Mouse (Mus musculus): ENCODE results near the gene Jph2. TPM values are rescaled to one million over a fixed set of nuclear protein-coding genes. Genes with fewer than 3 reads are reported as not detected.
"Not testable (repeated sequence)": the region's sequence is repeated elsewhere in the genome, so short reads cannot be mapped to it uniquely, and the experiment has no call there.

Jph2 gene
- polyA plus RNA-seq, 1 experiment from 2014 or later = 0.52 TPM

DNA sequence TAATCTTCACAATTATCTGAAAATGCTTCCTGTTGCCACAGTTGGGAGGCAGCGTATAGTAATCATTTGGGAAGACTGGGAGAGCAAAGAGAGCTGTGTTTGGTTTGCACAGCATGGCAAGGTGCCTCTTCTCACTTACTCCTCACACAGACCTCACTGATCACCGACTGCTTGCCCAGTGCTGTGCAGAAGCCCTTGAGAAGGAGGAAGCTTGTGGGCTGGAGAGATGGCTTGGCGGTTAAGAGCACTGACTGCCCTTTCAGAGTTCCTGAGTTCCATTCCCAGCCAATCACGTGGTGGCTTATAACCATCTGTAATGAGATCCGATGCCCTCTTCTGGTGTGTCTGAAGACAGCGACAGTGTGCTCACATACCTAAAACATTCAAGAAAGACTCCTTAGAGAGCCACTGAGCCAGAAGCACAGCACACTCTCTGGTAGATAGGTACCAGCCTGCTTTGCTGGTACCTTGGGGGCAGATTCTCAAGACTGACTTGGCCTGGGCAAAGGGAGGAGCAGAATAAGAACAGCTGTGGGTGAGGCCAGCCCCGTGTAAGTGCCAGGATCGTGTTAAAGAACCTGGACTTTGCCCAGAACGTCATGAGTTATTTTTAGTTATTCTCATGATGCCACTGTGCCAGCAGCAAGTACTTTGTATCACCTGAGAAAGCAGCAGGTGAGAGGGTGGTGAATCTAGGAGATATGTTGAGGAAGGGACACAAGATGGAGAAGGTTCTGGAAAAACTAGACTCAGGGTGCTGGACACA lies 25.3 kb upstream of the Jph2 start:
- Histone ChIP-seq H3K27ac (replicated peaks) (no peak overlapping the region), H3K4me1 (peaks cover 22% of the 10 kb centered on the region), H3K36me3 (replicated peaks) (peaks cover 7% of the 10 kb centered on the region; the same call in 1 of the 2 replicates), H3K27me3 (replicated peaks; ENCODE audit: low read depth, poor library complexity, severe bottlenecking) (no peaks in the 10 kb centered on the region), H3K4me3 (no peak overlapping the region), H3K9me3 (no peaks in the 10 kb centered on the region)
- no peak for DNase-seq (ENCODE audit: low spot score)
- 81% methylated on average over 9 of the region's 9 CpGs for WGBS

DNA sequence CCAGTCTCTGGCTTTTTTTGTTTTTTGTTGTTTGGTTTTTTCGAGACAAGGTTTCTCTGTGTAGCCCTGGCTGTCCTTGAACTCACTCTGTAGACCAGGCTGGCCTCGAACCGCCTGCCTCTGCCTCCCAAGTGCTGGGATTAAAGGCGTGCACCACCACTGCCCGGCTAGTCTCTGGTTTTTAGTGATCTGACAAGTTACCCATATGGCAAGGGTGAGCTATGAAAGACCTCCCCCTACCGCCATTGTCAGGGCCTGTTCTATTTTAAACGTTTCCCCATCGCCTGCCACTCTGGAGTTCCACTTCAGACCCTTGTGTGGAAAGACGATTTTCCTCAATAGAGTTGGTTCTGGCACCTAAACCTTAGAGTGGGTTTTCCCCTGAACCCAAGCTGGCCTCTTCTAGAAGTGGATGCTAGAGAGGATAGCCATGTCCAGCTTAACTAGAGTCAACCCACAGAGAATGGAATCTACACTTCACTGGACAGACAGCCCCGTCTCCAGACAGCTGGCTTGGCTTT lies 22.6 kb upstream of the Jph2 start:
- Histone ChIP-seq H3K9me3 (no peaks in the 10 kb centered on the region), H3K27me3 (replicated peaks; ENCODE audit: low read depth, poor library complexity, severe bottlenecking) (no peaks in the 10 kb centered on the region), H3K27ac (replicated peaks) (peak overlapping the region; percentile 90), H3K4me3 (peak overlapping the region; percentile 98), H3K4me1 (peaks cover 29% of the 10 kb centered on the region), H3K36me3 (replicated peaks) (peaks cover 9% of the 10 kb centered on the region; the same call in 1 of the 2 replicates)
- 43% methylated on average over 10 of the region's 10 CpGs for WGBS
- DNase-seq (ENCODE audit: low spot score) = no peak

DNA sequence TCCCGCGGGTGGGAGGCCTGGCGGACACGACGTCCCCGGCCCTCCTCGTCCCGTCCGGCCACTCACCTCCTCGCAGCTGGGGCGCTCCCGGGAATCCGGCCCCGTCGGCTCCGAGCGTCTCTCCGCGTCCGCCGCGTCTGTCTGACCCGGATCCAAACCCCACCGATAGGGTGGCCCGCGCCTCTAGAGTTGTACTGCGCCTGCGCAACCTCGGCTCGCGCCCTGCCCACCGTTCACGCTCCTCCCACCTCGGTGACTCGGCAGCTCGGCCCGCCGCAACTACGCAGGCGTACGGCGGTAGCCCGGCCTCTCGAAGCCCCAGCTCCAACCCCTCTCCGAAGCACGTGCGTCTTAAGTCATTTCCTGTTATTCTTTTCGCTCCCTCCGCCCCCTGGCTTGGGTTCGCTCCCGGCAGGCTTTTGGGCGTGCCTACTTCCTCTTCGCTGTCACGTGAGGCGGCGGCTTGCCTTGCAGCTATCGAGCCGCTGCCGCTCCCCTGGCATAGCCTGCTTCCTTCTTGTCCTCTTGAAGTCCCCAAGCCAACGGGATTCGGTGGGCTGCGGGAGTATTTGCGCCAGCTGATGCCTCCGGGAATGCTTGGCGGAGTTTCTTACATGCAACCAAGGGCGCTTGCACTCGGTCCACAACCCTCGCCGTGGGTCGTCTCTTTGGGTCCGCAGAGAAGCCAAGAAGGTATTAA lies 21.7 kb upstream of the Jph2 start:
- under 1% methylated on average over 71 of the region's 71 CpGs for WGBS

GRCm38 (mm10) chr2:163418841-163419345 lies 21.1 kb upstream of the Jph2 start:
- H3K36me3 ChIP-seq (replicated peaks) = peaks cover 23% of the 10 kb centered on the region
- no peaks in the 10 kb centered on the region for H3K9me3 ChIP-seq
- under 1% methylated on average over 50 of the region's 50 CpGs for WGBS
- peak overlapping the region; percentile 98 for H3K4me3 ChIP-seq
- peak overlapping the region; percentile 90 for H3K27ac ChIP-seq (replicated peaks)
- no peak for DNase-seq (ENCODE audit: low spot score)
- H3K27me3 ChIP-seq (replicated peaks; ENCODE audit: low read depth, poor library complexity, severe bottlenecking) = no peaks in the 10 kb centered on the region
- peaks cover 20% of the 10 kb centered on the region for H3K4me1 ChIP-seq

More for the DNA sequence above, 21.7 kb upstream of the Jph2 start:
- H3K9me3 ChIP-seq = no peaks in the 10 kb centered on the region
- peaks cover 26% of the 10 kb centered on the region for H3K4me1 ChIP-seq
- H3K4me3 ChIP-seq = peak overlapping the region; percentile 98
- H3K27me3 ChIP-seq (replicated peaks; ENCODE audit: low read depth, poor library complexity, severe bottlenecking) = no peaks in the 10 kb centered on the region
- peak overlapping the region; percentile 90 for H3K27ac ChIP-seq (replicated peaks)
- peak; percentile 99 for DNase-seq (ENCODE audit: low spot score)
- H3K36me3 ChIP-seq (replicated peaks) = peaks cover 18% of the 10 kb centered on the region

DNA sequence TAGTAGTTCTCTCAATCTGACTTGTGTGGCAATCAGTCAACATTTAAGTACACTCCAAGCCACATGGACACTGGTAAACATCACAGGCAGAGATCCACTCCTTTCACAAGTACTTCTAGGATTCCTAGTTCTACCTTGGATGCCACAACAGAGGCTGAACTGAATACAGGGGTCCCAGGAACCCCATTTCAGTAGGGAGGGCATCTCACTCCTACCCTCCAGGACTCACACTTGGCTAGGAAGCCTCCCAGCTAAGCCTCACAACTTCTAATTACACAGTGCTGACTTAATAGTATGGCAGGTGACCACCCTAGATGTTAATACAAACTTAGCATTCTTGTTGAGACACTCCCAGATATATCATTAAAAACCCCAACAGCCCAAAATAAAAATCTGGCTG lies 20.0 kb upstream of the Jph2 start:
- no peak for DNase-seq (ENCODE audit: low spot score)
- H3K9me3 ChIP-seq = no peaks in the 10 kb centered on the region
- H3K4me1 ChIP-seq = peaks cover 19% of the 10 kb centered on the region
- peak overlapping the region; percentile 98 for H3K4me3 ChIP-seq
- H3K27me3 ChIP-seq (replicated peaks; ENCODE audit: low read depth, poor library complexity, severe bottlenecking) = no peaks in the 10 kb centered on the region
- H3K36me3 ChIP-seq (replicated peaks) = peaks cover 26% of the 10 kb centered on the region
- no peak overlapping the region for H3K27ac ChIP-seq (replicated peaks)

DNA sequence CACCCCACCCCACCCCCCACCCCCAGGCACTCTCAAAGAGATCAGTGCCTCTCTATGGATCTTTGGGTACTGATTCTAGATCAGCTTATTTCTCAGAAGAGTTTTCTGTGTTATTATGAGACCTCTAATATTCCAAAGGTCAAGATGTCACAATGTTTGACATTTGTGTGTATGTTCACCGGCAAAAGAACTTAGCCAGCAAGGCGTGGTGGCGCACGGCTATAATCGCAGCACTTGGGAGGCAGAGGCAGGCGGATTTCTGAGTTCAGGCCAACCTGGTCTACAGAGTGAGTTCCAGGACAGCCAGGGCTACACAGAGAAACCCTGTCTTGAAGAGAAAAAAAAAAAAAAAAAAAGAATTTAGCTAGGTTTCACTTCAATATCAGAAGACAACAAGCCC lies 19.2 kb upstream of the Jph2 start:
- H3K36me3 ChIP-seq (replicated peaks) = peaks cover 33% of the 10 kb centered on the region
- no peaks in the 10 kb centered on the region for H3K27me3 ChIP-seq (replicated peaks; ENCODE audit: low read depth, poor library complexity, severe bottlenecking)
- WGBS = 92% methylated on average over 6 of the region's 6 CpGs
- no peak overlapping the region for H3K27ac ChIP-seq (replicated peaks)
- H3K4me1 ChIP-seq = peaks cover 19% of the 10 kb centered on the region
- no peak overlapping the region for H3K4me3 ChIP-seq
- no peak for DNase-seq (ENCODE audit: low spot score)
- H3K9me3 ChIP-seq = no peaks in the 10 kb centered on the region

- WGBS = 93% methylated on average over 9 of the region's 9 CpGs
- Histone ChIP-seq H3K9me3 (no peaks in the 10 kb centered on the region), H3K4me3 (no peak overlapping the region), H3K27me3 (replicated peaks; ENCODE audit: low read depth, poor library complexity, severe bottlenecking) (no peaks in the 10 kb centered on the region), H3K4me1 (peaks cover 6% of the 10 kb centered on the region), H3K36me3 (replicated peaks) (peaks cover 73% of the 10 kb centered on the region), H3K27ac (replicated peaks) (no peak overlapping the region)
- DNase-seq (ENCODE audit: low spot score) = no peak
Observed at GRCm38 (mm10) chr2:163412846-163413590, 15.2 kb upstream of the Jph2 start.

GRCm38 (mm10) chr2:163412419-163412818 lies 14.6 kb upstream of the Jph2 start:
- no peak for DNase-seq (ENCODE audit: low spot score)

GRCm38 (mm10) chr2:163411840-163412239 lies 14.0 kb upstream of the Jph2 start:
- no peaks in the 10 kb centered on the region for H3K27me3 ChIP-seq (replicated peaks; ENCODE audit: low read depth, poor library complexity, severe bottlenecking)
- no peak for DNase-seq (ENCODE audit: low spot score)
- no peak overlapping the region for H3K27ac ChIP-seq (replicated peaks)
- no peak overlapping the region for H3K4me3 ChIP-seq
- H3K9me3 ChIP-seq = no peaks in the 10 kb centered on the region
- 91% methylated on average over 4 of the region's 4 CpGs for WGBS
- H3K4me1 ChIP-seq = no peaks in the 10 kb centered on the region
- H3K36me3 ChIP-seq (replicated peaks) = peaks cover 85% of the 10 kb centered on the region

More at GRCm38 (mm10) chr2:163412419-163412818, 14.6 kb upstream of the Jph2 start:
- Histone ChIP-seq H3K27me3 (replicated peaks; ENCODE audit: low read depth, poor library complexity, severe bottlenecking) (no peaks in the 10 kb centered on the region), H3K9me3 (no peaks in the 10 kb centered on the region), H3K4me1 (peaks cover under 1% of the 10 kb centered on the region; the same call in 1 of the 2 replicates), H3K4me3 (no peak overlapping the region), H3K27ac (replicated peaks) (no peak overlapping the region), H3K36me3 (replicated peaks) (peaks cover 79% of the 10 kb centered on the region)
- 97% methylated on average over 4 of the region's 4 CpGs for WGBS

DNA sequence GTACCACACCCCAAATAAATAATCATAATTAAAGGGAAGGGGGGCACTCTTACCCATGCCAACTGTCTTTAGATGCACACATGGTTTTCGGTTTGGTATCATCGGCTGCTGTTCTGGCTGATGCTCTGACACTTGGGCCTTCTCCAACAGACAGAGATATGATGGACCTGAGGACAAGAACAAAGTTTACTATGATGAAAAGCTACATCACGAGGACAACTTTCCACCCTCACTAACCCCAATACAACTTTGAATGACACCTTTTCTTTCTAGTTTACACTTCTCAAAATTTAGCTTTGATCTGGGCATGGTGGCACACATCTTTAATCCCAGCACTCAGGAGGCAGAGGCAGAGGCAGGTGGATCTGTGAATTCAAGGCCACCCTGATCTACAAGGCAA lies 13.6 kb upstream of the Jph2 start:
- not testable (repeated sequence) for H3K4me1 ChIP-seq; H3K4me3 ChIP-seq; H3K9me3 ChIP-seq; DNase-seq (ENCODE audit: low spot score); H3K27me3 ChIP-seq (replicated peaks; ENCODE audit: low read depth, poor library complexity, severe bottlenecking); H3K27ac ChIP-seq (replicated peaks)
- peaks cover 87% of the 10 kb centered on the region for H3K36me3 ChIP-seq (replicated peaks)
- 92% methylated on average over 3 of the region's 3 CpGs for WGBS

DNA sequence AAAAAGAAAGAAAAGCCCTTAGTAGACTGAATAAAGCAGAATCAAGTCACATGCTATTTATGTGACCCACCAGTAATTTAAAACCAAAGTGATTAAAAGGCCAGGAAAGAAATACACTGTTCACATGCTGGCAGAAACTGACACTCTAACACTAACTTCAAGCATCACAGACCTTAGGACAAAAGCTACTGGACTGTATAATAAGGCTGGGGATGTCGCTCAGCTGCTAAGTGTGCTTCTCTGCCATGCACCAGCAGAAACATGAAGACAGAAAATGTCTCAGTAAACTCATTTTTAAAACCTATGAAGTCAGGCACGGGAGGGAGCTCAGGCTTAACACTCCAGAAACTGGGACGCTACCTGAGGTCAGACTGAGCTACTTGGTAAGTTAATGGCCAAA lies 12.4 kb upstream of the Jph2 start:
- 94% methylated on average over 3 of the region's 3 CpGs for WGBS
- Histone ChIP-seq H3K27me3 (replicated peaks; ENCODE audit: low read depth, poor library complexity, severe bottlenecking) (no peaks in the 10 kb centered on the region), H3K36me3 (replicated peaks) (peaks cover 87% of the 10 kb centered on the region)

More for the DNA sequence above, 12.4 kb upstream of the Jph2 start:
- Histone ChIP-seq H3K4me1 (no peaks in the 10 kb centered on the region), H3K9me3 (no peaks in the 10 kb centered on the region), H3K4me3 (no peak overlapping the region), H3K27ac (replicated peaks) (no peak overlapping the region)
- DNase-seq (ENCODE audit: low spot score) = no peak

Measured in embryonic facial prominence, embryonic 10.5 days (tissue).